Mouse (Mus musculus) erythroid progenitor cell, adult 5-6 weeks (primary cell): ENCODE results near the gene Gm42742. TPM values are rescaled to one million over a fixed set of nuclear protein-coding genes. Genes with fewer than 3 reads are reported as not detected.

Source experiments
- total RNA-seq, 2 experiments: library from RNA; stranded (forward) in 1 of 2; stranded (reverse) in 1 of 2; fragments of 150-400 nt in 1 of 2; fragments of 186-747, 209-891 nt in 1 of 2; gene quantifications; 2 replicates each; pipeline versions ENCODE4 v1.2.3 to v1.2.4; 2015 to 2017; ENCODE audit warnings: low replicate concordance in 2 of 2

The Gm42742 gene
- total RNA-seq, 2 experiments from 2014 or later = 1.7 to 10.8 TPM

Other genes starting within 250 kb of the Gm42742 start
Only the 30 nearest of the 32 such genes appear.
- gene Ppp4c, start 228.6 kb downstream of the Gm42742 start, total RNA-seq (2015; ENCODE audit: low replicate concordance) = 63.7 and 105 TPM in 2 replicates
- 52.8 and 67.6 TPM in 2 replicates for gene Ppp4c, start 228.6 kb downstream of the Gm42742 start, total RNA-seq (2017; ENCODE audit: low replicate concordance)
- not detected in 2 replicates for gene Fam57b, start 223.4 kb downstream of the Gm42742 start, total RNA-seq (2015; ENCODE audit: low replicate concordance)
- not detected in 2 replicates for gene Fam57b, start 223.4 kb downstream of the Gm42742 start, total RNA-seq (2017; ENCODE audit: low replicate concordance)
- gene 4930451I11Rik, start 189.5 kb downstream of the Gm42742 start, total RNA-seq (2015; ENCODE audit: low replicate concordance) = not detected in 2 replicates
- gene 4930451I11Rik, start 189.5 kb downstream of the Gm42742 start, total RNA-seq (2017; ENCODE audit: low replicate concordance) = not detected in 2 replicates
- gene Doc2a, start 173.7 kb downstream of the Gm42742 start, total RNA-seq (2015; ENCODE audit: low replicate concordance) = not detected in 2 replicates
- gene Doc2a, start 173.7 kb downstream of the Gm42742 start, total RNA-seq (2017; ENCODE audit: low replicate concordance) = not detected in 2 replicates
- gene Hirip3, start 159.1 kb downstream of the Gm42742 start, total RNA-seq (2015; ENCODE audit: low replicate concordance) = 50.8 and 63.3 TPM in 2 replicates
- 193 and 296 TPM in 2 replicates for gene Hirip3, start 159.1 kb downstream of the Gm42742 start, total RNA-seq (2017; ENCODE audit: low replicate concordance)
- gene Ino80e, start 158.7 kb downstream of the Gm42742 start, total RNA-seq (2015; ENCODE audit: low replicate concordance) = 19.1 and 20.1 TPM in 2 replicates
- 20.2 and 30.4 TPM in 2 replicates for gene Ino80e, start 158.7 kb downstream of the Gm42742 start, total RNA-seq (2017; ENCODE audit: low replicate concordance)
- 23.1 and 38.2 TPM in 2 replicates for gene Taok2, start 136.4 kb downstream of the Gm42742 start, total RNA-seq (2015; ENCODE audit: low replicate concordance)
- gene Taok2, start 136.4 kb downstream of the Gm42742 start, total RNA-seq (2017; ENCODE audit: low replicate concordance) = 65.6 and 76.2 TPM in 2 replicates
- gene Tmem219, start 98.2 kb downstream of the Gm42742 start, total RNA-seq (2015; ENCODE audit: low replicate concordance) = 3.2 and 5.4 TPM in 2 replicates
- 4.0 and 10.4 TPM in 2 replicates for gene Tmem219, start 98.2 kb downstream of the Gm42742 start, total RNA-seq (2017; ENCODE audit: low replicate concordance)
- 21.6 TPM in 1 of 2 replicates, not detected in the other for gene Kctd13, start 92.2 kb downstream of the Gm42742 start, total RNA-seq (2015; ENCODE audit: low replicate concordance)
- gene Kctd13, start 92.2 kb downstream of the Gm42742 start, total RNA-seq (2017; ENCODE audit: low replicate concordance) = 0.53 and 3.3 TPM in 2 replicates
- gene Asphd1, start 71.5 kb downstream of the Gm42742 start, total RNA-seq (2015; ENCODE audit: low replicate concordance) = not detected in 2 replicates
- gene Asphd1, start 71.5 kb downstream of the Gm42742 start, total RNA-seq (2017; ENCODE audit: low replicate concordance) = not detected in 2 replicates
- not detected in 2 replicates for gene Sez6l2, start 70.5 kb downstream of the Gm42742 start, total RNA-seq (2015; ENCODE audit: low replicate concordance)
- 0.45 TPM in 1 of 2 replicates, not detected in the other for gene Sez6l2, start 70.5 kb downstream of the Gm42742 start, total RNA-seq (2017; ENCODE audit: low replicate concordance)
- 29.8 and 30.3 TPM in 2 replicates for gene Cdipt, start 45.2 kb downstream of the Gm42742 start, total RNA-seq (2015; ENCODE audit: low replicate concordance)
- 19.7 and 27.1 TPM in 2 replicates for gene Cdipt, start 45.2 kb downstream of the Gm42742 start, total RNA-seq (2017; ENCODE audit: low replicate concordance)
- gene Cdiptos, start 45.0 kb downstream of the Gm42742 start, total RNA-seq (2015; ENCODE audit: low replicate concordance) = 2.9 TPM in 1 of 2 replicates, not detected in the other
- gene Cdiptos, start 45.0 kb downstream of the Gm42742 start, total RNA-seq (2017; ENCODE audit: low replicate concordance) = not detected in 2 replicates
- gene Mvp, start 6.5 kb downstream of the Gm42742 start, total RNA-seq (2015; ENCODE audit: low replicate concordance) = 0.36 and 0.42 TPM in 2 replicates
- 6.7 and 7.7 TPM in 2 replicates for gene Mvp, start 6.5 kb downstream of the Gm42742 start, total RNA-seq (2017; ENCODE audit: low replicate concordance)
- not detected in 2 replicates for gene Pagr1b, start 4.6 kb downstream of the Gm42742 start, total RNA-seq (2015; ENCODE audit: low replicate concordance)
- gene Pagr1b, start 4.6 kb downstream of the Gm42742 start, total RNA-seq (2017; ENCODE audit: low replicate concordance) = 0.64 and 11.8 TPM in 2 replicates
- gene Pagr1a, start 3.7 kb downstream of the Gm42742 start, total RNA-seq (2015; ENCODE audit: low replicate concordance) = 24.1 and 46.9 TPM in 2 replicates
- gene Pagr1a, start 3.7 kb downstream of the Gm42742 start, total RNA-seq (2017; ENCODE audit: low replicate concordance) = 10.6 and 26.2 TPM in 2 replicates
- 0.84 TPM in 1 of 2 replicates, not detected in the other for gene Prrt2, start 114 bp upstream of the Gm42742 start, total RNA-seq (2015; ENCODE audit: low replicate concordance)
- gene Prrt2, start 114 bp upstream of the Gm42742 start, total RNA-seq (2017; ENCODE audit: low replicate concordance) = 3.0 TPM in 1 of 2 replicates, not detected in the other
- 175 and 179 TPM in 2 replicates for gene Maz, start 5.9 kb upstream of the Gm42742 start, total RNA-seq (2015; ENCODE audit: low replicate concordance)
- 96.8 and 123 TPM in 2 replicates for gene Maz, start 5.9 kb upstream of the Gm42742 start, total RNA-seq (2017; ENCODE audit: low replicate concordance)
- 651 and 861 TPM in 2 replicates for gene Kif22, start 21.4 kb upstream of the Gm42742 start, total RNA-seq (2015; ENCODE audit: low replicate concordance)
- 380 and 614 TPM in 2 replicates for gene Kif22, start 21.4 kb upstream of the Gm42742 start, total RNA-seq (2017; ENCODE audit: low replicate concordance)
- gene Zg16, start 66.2 kb upstream of the Gm42742 start, total RNA-seq (2015; ENCODE audit: low replicate concordance) = 3.6 and 9.2 TPM in 2 replicates
- 1.2 and 6.0 TPM in 2 replicates for gene Zg16, start 66.2 kb upstream of the Gm42742 start, total RNA-seq (2017; ENCODE audit: low replicate concordance)
- gene AI467606, start 70.3 kb upstream of the Gm42742 start, total RNA-seq (2015; ENCODE audit: low replicate concordance) = 18.0 and 25.9 TPM in 2 replicates
- gene AI467606, start 70.3 kb upstream of the Gm42742 start, total RNA-seq (2017; ENCODE audit: low replicate concordance) = 10.5 and 12.7 TPM in 2 replicates
- not detected in 2 replicates for gene Qprt, start 101.1 kb upstream of the Gm42742 start, total RNA-seq (2015; ENCODE audit: low replicate concordance)
- gene Qprt, start 101.1 kb upstream of the Gm42742 start, total RNA-seq (2017; ENCODE audit: low replicate concordance) = 1.8 TPM in 1 of 2 replicates, not detected in the other
- 16.2 and 30.2 TPM in 2 replicates for gene Spn, start 116.7 kb upstream of the Gm42742 start, total RNA-seq (2015; ENCODE audit: low replicate concordance)
- gene Spn, start 116.7 kb upstream of the Gm42742 start, total RNA-seq (2017; ENCODE audit: low replicate concordance) = 30.8 and 32.0 TPM in 2 replicates
- 18.7 and 25.2 TPM in 2 replicates for gene Cd2bp2, start 175.0 kb upstream of the Gm42742 start, total RNA-seq (2015; ENCODE audit: low replicate concordance)
- gene Cd2bp2, start 175.0 kb upstream of the Gm42742 start, total RNA-seq (2017; ENCODE audit: low replicate concordance) = 43.6 and 63.3 TPM in 2 replicates
- gene Tbc1d10b, start 187.4 kb upstream of the Gm42742 start, total RNA-seq (2015; ENCODE audit: low replicate concordance) = 25.6 and 36.4 TPM in 2 replicates
- gene Tbc1d10b, start 187.4 kb upstream of the Gm42742 start, total RNA-seq (2017; ENCODE audit: low replicate concordance) = 85.3 and 173 TPM in 2 replicates
- gene Mylpf, start 187.8 kb upstream of the Gm42742 start, total RNA-seq (2015; ENCODE audit: low replicate concordance) = 24.3 and 28.1 TPM in 2 replicates
- 25.7 and 48.9 TPM in 2 replicates for gene Mylpf, start 187.8 kb upstream of the Gm42742 start, total RNA-seq (2017; ENCODE audit: low replicate concordance)
- 2.5 and 2.9 TPM in 2 replicates for gene Zfp553, start 212.0 kb upstream of the Gm42742 start, total RNA-seq (2015; ENCODE audit: low replicate concordance)
- 0.77 and 10.0 TPM in 2 replicates for gene Zfp553, start 212.0 kb upstream of the Gm42742 start, total RNA-seq (2017; ENCODE audit: low replicate concordance)
- gene Sept1, start 212.0 kb upstream of the Gm42742 start, total RNA-seq (2015; ENCODE audit: low replicate concordance) = 36.0 and 65.2 TPM in 2 replicates
- 24.0 and 44.4 TPM in 2 replicates for gene Sept1, start 212.0 kb upstream of the Gm42742 start, total RNA-seq (2017; ENCODE audit: low replicate concordance)
- 4.0 TPM in 1 of 2 replicates, not detected in the other for gene Zfp771, start 223.2 kb upstream of the Gm42742 start, total RNA-seq (2015; ENCODE audit: low replicate concordance)
- gene Zfp771, start 223.2 kb upstream of the Gm42742 start, total RNA-seq (2017; ENCODE audit: low replicate concordance) = 0.26 TPM in 1 of 2 replicates, not detected in the other
- 12.2 and 21.6 TPM in 2 replicates for gene Dctpp1, start 239.6 kb upstream of the Gm42742 start, total RNA-seq (2015; ENCODE audit: low replicate concordance)
- gene Dctpp1, start 239.6 kb upstream of the Gm42742 start, total RNA-seq (2017; ENCODE audit: low replicate concordance) = 6.2 and 11.1 TPM in 2 replicates